Mouse (Mus musculus) kidney, postnatal 0 days (tissue): ENCODE results near the gene Atxn7l2. TPM values are rescaled to one million over a fixed set of nuclear protein-coding genes. Genes with fewer than 3 reads are reported as not detected.

Source experiments
- ATAC-seq: fragments of 200-750 bp; cut with Nextera tagmentation; replicated peaks from 2 replicates; pipeline ENCODE4 v1.8.0; 2017; ENCODE audit warnings: low read depth, moderate number of reproducible peaks, moderate TSS enrichment, moderate library complexity; ENCODE audit not compliant: low FRiP score
- DNase-seq: peaks from one replicate; pipeline ENCODE4 v3.0.0-alpha.2; 2016; ENCODE audit warnings: low spot score
- H3K27ac ChIP-seq: fragments of 300-500 bp; sonication (generic); 2 replicates; pipeline ENCODE4 v1.5.1; 2014; ENCODE audit warnings: mild to moderate bottlenecking
- H3K27me3 ChIP-seq: fragments of 300-500 bp; sonication (generic); 2 replicates; pipeline ENCODE4 v1.6.1; 2014; ENCODE audit warnings: low read length, mixed read lengths; ENCODE audit not compliant: insufficient read depth
- H3K36me3 ChIP-seq: fragments of 300-500 bp; sonication (generic); 2 replicates; pipeline ENCODE4 v1.6.1; 2014; ENCODE audit warnings: low read length, mixed read lengths; ENCODE audit not compliant: insufficient read depth
- H3K4me1 ChIP-seq: fragments of 300-500 bp; sonication (generic); replicated peaks from 2 replicates; pipeline ENCODE4 v1.6.1; 2014; ENCODE audit warnings: antibody characterized with exemption, low read length, mixed read lengths; ENCODE audit not compliant: insufficient read depth
- H3K4me2 ChIP-seq: fragments of 300-500 bp; sonication (generic); 2 replicates; pipeline ENCODE4 v1.6.1; 2014; ENCODE audit warnings: mild to moderate bottlenecking, low read length, moderate library complexity, mixed read lengths
- H3K4me3 ChIP-seq: fragments of 300-500 bp; sonication (generic); replicated peaks from 2 replicates; pipeline ENCODE4 v1.5.1; 2014; ENCODE audit warnings: low read depth, low read length
- H3K9ac ChIP-seq: fragments of 300-500 bp; sonication (generic); 2 replicates; pipeline ENCODE4 v1.6.1; 2014; ENCODE audit warnings: low read depth, low read length
- H3K9me3 ChIP-seq: fragments of 300-500 bp; sonication (generic); replicated peaks from 2 replicates; pipeline ENCODE4 v1.6.1; 2016; ENCODE audit warnings: low read length, inconsistent platforms, mixed read lengths
- CTCF ChIP-seq: IDR thresholded peaks from 2 replicates; pipeline ENCODE4 v1.5.1; 2016; ENCODE audit warnings: antibody characterized with exemption, low read depth, mild to moderate bottlenecking, moderate library complexity
- WGBS: fragments of 180-500 bp; shearing (Covaris S2); extraction: QIAGEN DNeasy Blood & Tissue Kit; methylation state at CpG from one replicate; pipeline ENCODE4 v1.1.7; 2014; 5-methylcytosine and 5-hydroxymethylcytosine counted together
- polyA plus RNA-seq: library from polyadenylated mRNA; unstranded; fragments of >200 nt; fragmentation: Nextera tagmentation; extraction: Ambion mirVana; gene quantifications from 2 replicates; pipeline ENCODE4 v1.2.1, GENCODE M21; 2015

Atxn7l2 gene
- polyA plus RNA-seq, 1 experiment from 2014 or later, result 10.9 TPM

- ATAC-seq, result no peak
Measured at GRCm38 (mm10) chr3:108231646-108232045, 20.9 kb upstream of the Atxn7l2 start.

GRCm38 (mm10) chr3:108227521-108227920 is 16.8 kb upstream of the Atxn7l2 start:
- Histone ChIP-seq H3K27me3 (peaks cover 9% of the 10 kb centered on the region; the same call in 1 of the 2 replicates), H3K4me3 (no peak overlapping the region), H3K4me1 (peaks cover 19% of the 10 kb centered on the region), H3K4me2 (peak overlapping the region; percentile 78), H3K9ac (no peak overlapping the region), H3K9me3 (no peaks in the 10 kb centered on the region), H3K27ac (no peak overlapping the region), H3K36me3 (no peaks in the 10 kb centered on the region)
- no peak for TF ChIP-seq CTCF
- WGBS, result 65% methylated on average over 2 of the region's 2 CpGs
- no peak for ATAC-seq
- peak; percentile 13 for DNase-seq

More at GRCm38 (mm10) chr3:108231646-108232045, 20.9 kb upstream of the Atxn7l2 start:
- peaks cover 8% of the 10 kb centered on the region; the same call in 1 of the 2 replicates for H3K4me1 ChIP-seq
- H3K9ac ChIP-seq, result no peak overlapping the region
- H3K36me3 ChIP-seq, result no peaks in the 10 kb centered on the region
- DNase-seq, result no peak
- peaks cover 5% of the 10 kb centered on the region; the same call in 1 of the 2 replicates for H3K27me3 ChIP-seq
- WGBS, result 69% methylated on average over 4 of the region's 4 CpGs
- no peak overlapping the region for H3K27ac ChIP-seq
- H3K4me2 ChIP-seq, result no peak overlapping the region
- no peaks in the 10 kb centered on the region for H3K9me3 ChIP-seq
- no peak overlapping the region for H3K4me3 ChIP-seq
- no peak for TF ChIP-seq CTCF

GRCm38 (mm10) chr3:108226558-108227350 is 16.0 kb upstream of the Atxn7l2 start, which contains the start of gene Sypl2:
Gene Sypl2 (minus strand): TSS chr3:108226648.
- DNase-seq, result peak; percentile 63

GRCm38 (mm10) chr3:108225711-108226557 is 15.2 kb upstream of the Atxn7l2 start:
- ATAC-seq (peak; percentile 86), DNase-seq (peak; percentile 52)
- Histone ChIP-seq H3K36me3 (no peaks in the 10 kb centered on the region), H3K27me3 (peaks cover 9% of the 10 kb centered on the region; the same call in 1 of the 2 replicates), H3K9ac (peak overlapping the region; percentile 57), H3K4me1 (peaks cover 19% of the 10 kb centered on the region), H3K9me3 (no peaks in the 10 kb centered on the region), H3K27ac (peak overlapping the region; percentile 66), H3K4me2 (peak overlapping the region; percentile 78), H3K4me3 (peak overlapping the region; percentile 44)
- TF ChIP-seq CTCF, result no peak
- WGBS, result 1% methylated on average over 58 of the region's 67 CpGs

More at GRCm38 (mm10) chr3:108226558-108227350, 16.0 kb upstream of the Atxn7l2 start, which contains the start of gene Sypl2:
- TF ChIP-seq CTCF, result no peak
- no peaks in the 10 kb centered on the region for H3K36me3 ChIP-seq
- H3K4me1 ChIP-seq, result peaks cover 19% of the 10 kb centered on the region
- peak within 1 kb of the TSS; percentile 78 for H3K4me2 ChIP-seq
- peaks cover 9% of the 10 kb centered on the region; the same call in 1 of the 2 replicates for H3K27me3 ChIP-seq
- H3K27ac ChIP-seq, result peak within 1 kb of the TSS; percentile 66
- 3% methylated on average over 44 of the region's 44 CpGs for WGBS
- peak within 1 kb of the TSS; percentile 57 for H3K9ac ChIP-seq
- no peak; the same call in 1 of the 2 replicates for ATAC-seq
- H3K4me3 ChIP-seq, result peak within 1 kb of the TSS; percentile 44
- H3K9me3 ChIP-seq, result no peaks in the 10 kb centered on the region

- H3K4me2 ChIP-seq, result no peak overlapping the region
- H3K9ac ChIP-seq, result no peak overlapping the region
- H3K4me3 ChIP-seq, result no peak overlapping the region
- H3K4me1 ChIP-seq, result peaks cover 1% of the 10 kb centered on the region; the same call in 1 of the 2 replicates
- 67% methylated on average over 3 of the region's 3 CpGs for WGBS
- H3K9me3 ChIP-seq, result no peaks in the 10 kb centered on the region
- no peak for TF ChIP-seq CTCF
- no peaks in the 10 kb centered on the region for H3K36me3 ChIP-seq
- DNase-seq (no peak), ATAC-seq (no peak)
- H3K27me3 ChIP-seq, result 0 out of 2 replicates have a peak, but pooled peaks cover 4% of the 10 kb centered on the region
- no peak overlapping the region for H3K27ac ChIP-seq
Measured at GRCm38 (mm10) chr3:108220661-108221060, 9.9 kb upstream of the Atxn7l2 start.

- Histone ChIP-seq H3K9ac (no peak overlapping the region), H3K27ac (no peak overlapping the region), H3K9me3 (no peaks in the 10 kb centered on the region), H3K36me3 (no peaks in the 10 kb centered on the region), H3K27me3 (no peaks in the 10 kb centered on the region), H3K4me2 (no peak overlapping the region), H3K4me1 (0 out of 2 replicates have a peak, but pooled peaks cover under 1% of the 10 kb centered on the region), H3K4me3 (no peak overlapping the region)
- TF ChIP-seq CTCF, result no peak
- ATAC-seq (no peak), DNase-seq (peak; percentile 46)
- WGBS, result 16% methylated on average over 5 of the region's 5 CpGs
Measured at GRCm38 (mm10) chr3:108214734-108215133, 4.0 kb upstream of the Atxn7l2 start.
